Mouse (Mus musculus) neural tube, embryonic 11.5 days (tissue): Measurements from ENCODE around the gene Usp5. TPM values are rescaled to one million over a fixed set of nuclear protein-coding genes. Genes with fewer than 3 reads are reported as not detected.

Experiments
- ATAC-seq: fragments of 200-750 bp; cut with Nextera tagmentation; 2 replicates; pipeline ENCODE4 v1.8.0; 2017; ENCODE audit warnings: moderate number of reproducible peaks, mild to moderate bottlenecking, moderate TSS enrichment, moderate library complexity; ENCODE audit not compliant: insufficient read depth, low FRiP score, low TSS enrichment
- DNase-seq: peaks from one replicate; pipeline ENCODE4 v3.0.0-alpha.2; 2015; ENCODE audit warnings: low spot score
- H3K27ac ChIP-seq: fragments of 300-500 bp; sonication (generic); 2 replicates; pipeline ENCODE4 v1.5.1; 2014; ENCODE audit warnings: low read depth, mild to moderate bottlenecking, low read length
- H3K27me3 ChIP-seq: fragments of 300-500 bp; sonication (generic); 2 replicates; pipeline ENCODE4 v1.6.1; 2014; ENCODE audit warnings: mild to moderate bottlenecking, low read length, mixed read lengths; ENCODE audit not compliant: control insufficient read depth, insufficient read depth
- H3K36me3 ChIP-seq: fragments of 300-500 bp; sonication (generic); 2 replicates; pipeline ENCODE4 v1.6.1; 2014; ENCODE audit warnings: mild to moderate bottlenecking, low read length, moderate library complexity, mixed read lengths; ENCODE audit not compliant: control insufficient read depth, insufficient read depth
- H3K4me1 ChIP-seq: fragments of 300-500 bp; sonication (generic); 2 replicates; pipeline ENCODE4 v1.6.1; 2014; ENCODE audit warnings: low read length, mixed read lengths; ENCODE audit not compliant: control insufficient read depth, insufficient read depth
- H3K4me2 ChIP-seq: fragments of 300-500 bp; sonication (generic); 2 replicates; pipeline ENCODE4 v1.6.1; 2014; ENCODE audit warnings: low read depth, mild to moderate bottlenecking, moderate library complexity
- H3K4me3 ChIP-seq: fragments of 300-500 bp; sonication (generic); 2 replicates; pipeline ENCODE4 v1.5.1; 2014; ENCODE audit warnings: low read depth, low read length
- H3K9ac ChIP-seq: fragments of 300-500 bp; sonication (generic); 2 replicates; pipeline ENCODE4 v1.6.1; 2014; ENCODE audit warnings: mild to moderate bottlenecking, low read length
- H3K9me3 ChIP-seq: fragments of 300-500 bp; sonication (generic); 2 replicates; pipeline ENCODE4 v1.6.1; 2016; ENCODE audit warnings: low read length; ENCODE audit not compliant: control insufficient read depth
- WGBS: fragments of 180-500 bp; shearing (Covaris S2); extraction: QIAGEN DNeasy Blood & Tissue Kit; methylation state at CpG from one replicate; pipeline ENCODE4 v1.1.7; 2014; 5-methylcytosine and 5-hydroxymethylcytosine counted together
- polyA plus RNA-seq: library from polyadenylated mRNA; unstranded; fragments of >200 nt; fragmentation: Nextera tagmentation; extraction: Ambion mirVana; gene quantifications from 2 replicates; pipeline ENCODE4 v1.2.1, GENCODE M21; 2014

Usp5 gene
- polyA plus RNA-seq, 1 experiment from 2014 or later: 174 TPM

GRCm38 (mm10) chr6:124787722-124788121 lies 41.6 kb downstream of the Usp5 start:
- Histone ChIP-seq H3K4me3 (no peak overlapping the region), H3K27ac (no peak overlapping the region), H3K4me2 (no peak overlapping the region), H3K4me1 (no peaks in the 10 kb centered on the region), H3K27me3 (no peaks in the 10 kb centered on the region), H3K9me3 (no peaks in the 10 kb centered on the region), H3K36me3 (no peaks in the 10 kb centered on the region), H3K9ac (no peak overlapping the region)
- ATAC-seq (no peak), DNase-seq (no peak)
- WGBS: 78% methylated on average over 10 of the region's 10 CpGs

- H3K9me3 ChIP-seq: no peaks in the 10 kb centered on the region
- ATAC-seq (no peak), DNase-seq (no peak)
- no peak overlapping the region for H3K4me3 ChIP-seq
- 58% methylated on average over 8 of the region's 8 CpGs for WGBS
- no peak overlapping the region for H3K4me2 ChIP-seq
- no peak overlapping the region for H3K27ac ChIP-seq
- no peaks in the 10 kb centered on the region for H3K4me1 ChIP-seq
- no peak overlapping the region for H3K9ac ChIP-seq
- H3K36me3 ChIP-seq: no peaks in the 10 kb centered on the region
- H3K27me3 ChIP-seq: no peaks in the 10 kb centered on the region
Measured at GRCm38 (mm10) chr6:124786756-124787420, 42.4 kb downstream of the Usp5 start.

GRCm38 (mm10) chr6:124782436-124782835 lies 46.8 kb downstream of the Usp5 start:
- DNase-seq (no peak), ATAC-seq (peak; percentile 35; the same call in 1 of the 2 replicates)
- Histone ChIP-seq H3K27ac (no peak overlapping the region), H3K4me2 (no peak overlapping the region), H3K9me3 (no peaks in the 10 kb centered on the region), H3K4me3 (no peak overlapping the region), H3K36me3 (no peaks in the 10 kb centered on the region), H3K27me3 (no peaks in the 10 kb centered on the region), H3K9ac (no peak overlapping the region), H3K4me1 (0 out of 2 replicates have a peak, but pooled peaks cover 5% of the 10 kb centered on the region)
- 30% methylated on average over 6 of the region's 6 CpGs for WGBS

GRCm38 (mm10) chr6:124780917-124781316 lies 48.4 kb downstream of the Usp5 start:
- no peak for ATAC-seq
- 92% methylated on average over 7 of the region's 7 CpGs for WGBS

GRCm38 (mm10) chr6:124779984-124780416 lies 49.3 kb downstream of the Usp5 start:
- Histone ChIP-seq H3K4me1 (0 out of 2 replicates have a peak, but pooled peaks cover 5% of the 10 kb centered on the region), H3K36me3 (no peaks in the 10 kb centered on the region), H3K4me2 (peak overlapping the region; percentile 52), H3K9ac (no peak overlapping the region), H3K27me3 (no peaks in the 10 kb centered on the region), H3K9me3 (no peaks in the 10 kb centered on the region), H3K27ac (no peak overlapping the region), H3K4me3 (peak overlapping the region; percentile 32)
- DNase-seq (no peak), ATAC-seq (no peak)
- WGBS: 7% methylated on average over 10 of the region's 10 CpGs

More at GRCm38 (mm10) chr6:124780917-124781316, 48.4 kb downstream of the Usp5 start:
- no peak overlapping the region for H3K4me3 ChIP-seq
- no peak overlapping the region for H3K4me2 ChIP-seq
- H3K4me1 ChIP-seq: 0 out of 2 replicates have a peak, but pooled peaks cover 5% of the 10 kb centered on the region
- H3K36me3 ChIP-seq: no peaks in the 10 kb centered on the region
- no peak overlapping the region for H3K9ac ChIP-seq
- DNase-seq: no peak
- H3K9me3 ChIP-seq: no peaks in the 10 kb centered on the region
- H3K27me3 ChIP-seq: no peaks in the 10 kb centered on the region
- no peak overlapping the region for H3K27ac ChIP-seq

- Histone ChIP-seq H3K4me1 (0 out of 2 replicates have a peak, but pooled peaks cover 5% of the 10 kb centered on the region), H3K9me3 (no peaks in the 10 kb centered on the region), H3K27ac (no peak within 1 kb of the TSS), H3K4me2 (peak within 1 kb of the TSS; percentile 52), H3K4me3 (peak within 1 kb of the TSS; percentile 32), H3K9ac (peak within 1 kb of the TSS; percentile 37), H3K36me3 (no peaks in the 10 kb centered on the region), H3K27me3 (no peaks in the 10 kb centered on the region)
- DNase-seq: peak; percentile 68
- 2% methylated on average over 23 of the region's 23 CpGs for WGBS
- no peak for ATAC-seq
Measured at GRCm38 (mm10) chr6:124779222-124779983, 49.9 kb downstream of the Usp5 start, which contains the start of gene Lrrc23. Gene Lrrc23, minus strand, starts transcription at chr6:124779727.

- WGBS: 89% methylated on average over 15 of the region's 15 CpGs
- Histone ChIP-seq H3K27me3 (peaks cover 10% of the 10 kb centered on the region), H3K36me3 (no peaks in the 10 kb centered on the region), H3K4me1 (peaks cover 14% of the 10 kb centered on the region; the same call in 1 of the 2 replicates), H3K4me3 (no peak overlapping the region), H3K9me3 (no peaks in the 10 kb centered on the region), H3K4me2 (no peak overlapping the region), H3K9ac (no peak overlapping the region), H3K27ac (no peak overlapping the region)
- ATAC-seq (no peak), DNase-seq (no peak)
Measured at GRCm38 (mm10) chr6:124770511-124770910, 58.8 kb downstream of the Usp5 start.

GRCm38 (mm10) chr6:124770013-124770412 lies 59.3 kb downstream of the Usp5 start:
- Histone ChIP-seq H3K4me1 (peaks cover 14% of the 10 kb centered on the region; the same call in 1 of the 2 replicates), H3K27me3 (peaks cover 10% of the 10 kb centered on the region), H3K4me2 (peak overlapping the region; percentile 86), H3K9me3 (no peaks in the 10 kb centered on the region), H3K27ac (no peak overlapping the region), H3K9ac (peak overlapping the region; percentile 64), H3K36me3 (no peaks in the 10 kb centered on the region), H3K4me3 (peak overlapping the region; percentile 44; the same call in 1 of the 2 replicates)
- ATAC-seq: no peak
- WGBS: 59% methylated on average over 7 of the region's 7 CpGs
- no peak for DNase-seq
